Mouse (Mus musculus): ENCODE measurements around the gene Hist1h4j. TPM values are rescaled to one million over a fixed set of nuclear protein-coding genes. Genes with fewer than 3 reads are reported as not detected.
A peak's percentile ranks its signal among the peaks of the same experiment; 100 is the strongest.
"Not testable (repeated sequence)": the region's sequence is repeated elsewhere in the genome, so short reads cannot be mapped to it uniquely, and the experiment has no call there.

Hist1h4j gene
- polyA plus RNA-seq, 1 experiment from 2014 or later, result 0.86 TPM

DNA sequence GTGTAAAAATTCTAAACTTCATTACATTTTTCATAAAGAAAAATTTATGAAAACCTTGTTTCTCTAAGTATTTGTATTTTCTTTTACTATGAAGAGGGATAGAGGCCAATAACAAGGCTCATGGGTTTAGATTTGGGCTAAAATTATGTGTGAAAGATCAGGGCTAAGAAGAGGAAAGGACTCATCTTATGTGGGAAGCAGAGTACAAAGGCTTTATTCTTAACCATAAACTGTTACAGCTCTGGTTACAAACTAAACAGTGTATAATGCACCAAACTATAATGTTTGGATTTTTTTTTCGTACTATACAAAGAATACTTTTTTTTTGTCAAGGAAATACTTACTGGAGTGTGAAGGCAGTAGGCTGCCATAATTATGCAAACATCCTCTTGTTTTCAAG, 20.8 kb downstream of the Hist1h4j start:
- Histone ChIP-seq H3K4me2 (peak overlapping the region; percentile 38; the same call in 1 of the 2 replicates), H3K27me3 (no peaks in the 10 kb centered on the region), H3K4me3 (replicated peaks) (no peak overlapping the region), H3K36me3 (replicated peaks) (no peaks in the 10 kb centered on the region), H3K9me3 (no peaks in the 10 kb centered on the region), H3K9ac (no peak overlapping the region), H3K27ac (no peak overlapping the region), H3K4me1 (peaks cover 20% of the 10 kb centered on the region)
- WGBS, result 71% methylated on average over 1 of the region's 1 CpGs
- ATAC-seq (ENCODE audit: low FRiP score), result no peak

DNA sequence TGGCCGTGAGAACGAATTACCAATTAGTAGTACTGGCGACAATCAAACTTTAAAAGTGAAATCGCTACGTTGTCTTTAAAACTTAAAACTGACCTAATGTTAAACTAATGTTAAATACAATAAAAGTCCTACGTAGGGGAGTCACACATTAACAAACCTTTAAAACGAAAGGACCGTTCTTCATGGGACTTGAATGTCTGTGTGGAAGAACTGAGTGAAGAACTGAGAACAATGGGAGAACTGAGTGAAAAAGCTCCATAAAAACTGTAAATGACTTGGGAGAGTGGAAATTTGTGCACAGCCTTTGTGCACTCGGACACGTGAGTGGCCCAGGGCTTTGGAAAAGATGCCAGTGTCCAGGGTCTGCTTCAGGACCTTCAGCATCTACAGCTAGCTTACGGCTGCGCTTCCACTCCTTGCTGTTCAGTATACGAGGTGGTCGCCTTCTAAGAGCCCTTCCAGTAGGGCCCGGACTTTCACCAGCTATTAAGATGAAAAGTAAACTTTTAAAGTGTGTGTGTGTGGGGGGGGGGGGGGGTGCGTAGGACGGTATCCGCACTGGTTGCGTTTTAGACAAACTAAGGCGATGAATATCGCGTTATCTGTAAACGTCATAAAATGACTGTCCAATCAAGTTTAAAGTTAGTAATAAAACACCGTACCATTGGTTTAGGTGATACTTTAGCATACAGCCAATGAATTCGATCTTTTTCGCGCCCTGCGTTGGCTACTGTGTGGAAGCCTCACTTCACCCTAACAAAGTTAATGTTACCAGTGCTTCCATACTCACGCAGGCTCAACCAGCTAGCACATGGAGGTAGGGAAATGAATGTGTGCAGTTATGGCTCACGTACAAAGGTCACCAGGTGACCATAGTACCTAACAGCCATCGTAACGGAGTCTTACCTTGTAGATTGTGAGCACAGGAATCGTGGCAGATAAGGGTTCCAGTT, 44.2 kb downstream of the Hist1h4j start:
- H3K36me3 ChIP-seq (replicated peaks), result no peaks in the 10 kb centered on the region
- WGBS, result 5% methylated on average over 33 of the region's 33 CpGs

DNA sequence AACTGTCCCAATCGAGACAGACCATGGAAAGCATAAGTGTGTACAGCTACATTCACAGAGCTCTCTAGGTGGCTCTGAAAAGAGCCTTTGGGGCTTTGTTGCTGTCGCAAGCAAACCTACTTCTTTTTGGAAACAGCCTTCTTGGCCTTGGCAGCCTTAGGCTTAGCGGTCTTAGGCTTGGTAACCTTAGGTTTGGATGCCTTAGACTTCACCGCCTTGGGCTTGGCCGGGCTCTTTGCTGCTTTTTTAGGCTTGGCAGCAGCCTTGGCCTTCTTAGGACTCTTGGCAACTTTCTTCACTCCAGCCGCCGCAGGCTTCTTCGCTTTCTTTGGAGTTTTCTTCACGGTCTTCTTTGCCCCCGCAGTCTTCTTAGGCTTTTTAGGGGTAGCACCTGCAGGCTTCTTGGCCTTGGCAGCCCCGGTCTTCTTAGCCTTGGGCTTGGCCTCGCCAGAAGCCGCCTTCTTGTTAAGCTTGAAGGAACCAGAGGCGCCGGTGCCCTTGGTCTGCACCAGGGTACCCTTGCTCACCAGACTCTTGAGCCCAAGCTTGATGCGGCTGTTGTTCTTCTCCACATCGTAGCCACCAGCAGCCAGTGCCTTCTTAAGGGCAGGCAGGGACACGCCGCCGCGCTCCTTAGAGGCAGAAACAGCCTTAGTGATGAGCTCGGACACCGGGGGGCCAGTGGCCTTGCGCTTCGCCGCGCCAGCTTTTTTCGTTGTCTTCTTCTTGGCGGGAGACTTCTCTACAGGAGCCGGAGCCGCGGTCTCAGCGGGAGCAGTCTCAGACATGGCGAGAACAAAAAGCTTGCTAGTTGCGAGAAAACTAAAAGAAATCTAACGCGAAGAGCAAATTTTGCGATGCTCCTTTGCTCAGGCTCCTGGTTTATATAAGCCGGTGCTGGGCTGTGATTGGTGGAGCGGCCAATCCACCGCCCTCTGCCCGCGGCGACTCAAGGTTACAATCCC, 45.2 kb downstream of the Hist1h4j start, which contains the start of gene Hist1h1b:
Hist1h1b (minus strand) TSS at position 859 of the 965 bp plus-strand sequence.
- H3K27me3 ChIP-seq, result no peaks in the 10 kb centered on the region
- peaks cover 37% of the 10 kb centered on the region for H3K4me1 ChIP-seq
- peak within 1 kb of the TSS; percentile 74 for H3K4me2 ChIP-seq
- H3K9me3 ChIP-seq, result no peaks in the 10 kb centered on the region
- no peaks in the 10 kb centered on the region for H3K36me3 ChIP-seq (replicated peaks)
- ATAC-seq (ENCODE audit: low FRiP score), result peak; percentile 57
- peak within 1 kb of the TSS; percentile 99 for H3K27ac ChIP-seq
- peak within 1 kb of the TSS; percentile 60 for H3K4me3 ChIP-seq (replicated peaks)
- under 1% methylated on average over 44 of the region's 44 CpGs for WGBS
- peak within 1 kb of the TSS; percentile 93 for H3K9ac ChIP-seq

More for the DNA sequence above, 44.2 kb downstream of the Hist1h4j start:
- peak overlapping the region; percentile 60 for H3K4me3 ChIP-seq (replicated peaks)
- peak overlapping the region; percentile 99 for H3K27ac ChIP-seq
- no peaks in the 10 kb centered on the region for H3K9me3 ChIP-seq
- peak overlapping the region; percentile 93 for H3K9ac ChIP-seq
- peak overlapping the region; percentile 74 for H3K4me2 ChIP-seq
- peaks cover 32% of the 10 kb centered on the region for H3K4me1 ChIP-seq
- no peaks in the 10 kb centered on the region for H3K27me3 ChIP-seq
- peak; percentile 83 for ATAC-seq (ENCODE audit: low FRiP score)

DNA sequence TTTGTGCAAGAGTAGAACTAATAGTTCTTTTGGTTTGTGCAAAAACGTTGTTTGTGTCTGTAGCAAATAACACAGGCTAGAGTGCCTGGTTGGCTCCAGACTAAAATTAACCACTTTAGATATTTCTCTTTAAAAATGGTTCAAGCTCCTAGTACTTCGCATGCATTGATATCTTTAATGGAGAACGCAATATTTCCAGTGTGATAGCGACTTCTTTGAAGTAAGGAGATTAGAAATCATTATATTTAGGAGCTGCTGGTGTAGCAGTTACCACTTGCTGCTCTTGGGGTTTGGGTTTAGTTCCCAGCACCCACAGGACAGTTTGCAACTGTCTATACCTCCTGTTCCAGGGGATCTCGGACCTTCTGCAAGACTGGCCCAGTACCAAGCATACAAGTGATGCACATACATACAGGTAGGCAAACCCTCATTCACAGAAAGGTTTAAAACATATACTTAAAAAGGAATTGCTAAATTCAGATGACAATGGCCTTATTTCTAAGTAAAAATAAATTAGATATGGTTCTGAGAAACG, 46.2 kb downstream of the Hist1h4j start:
- peak overlapping the region; percentile 60 for H3K4me3 ChIP-seq (replicated peaks)
- H3K9ac ChIP-seq, result no peak overlapping the region
- no peaks in the 10 kb centered on the region for H3K9me3 ChIP-seq
- no peaks in the 10 kb centered on the region for H3K27me3 ChIP-seq
- H3K36me3 ChIP-seq (replicated peaks), result no peaks in the 10 kb centered on the region
- ATAC-seq (ENCODE audit: low FRiP score), result no peak
- peak overlapping the region; percentile 74 for H3K4me2 ChIP-seq
- peak overlapping the region; percentile 99 for H3K27ac ChIP-seq
- WGBS, result 45% methylated on average over 6 of the region's 6 CpGs
- H3K4me1 ChIP-seq, result peaks cover 43% of the 10 kb centered on the region

DNA sequence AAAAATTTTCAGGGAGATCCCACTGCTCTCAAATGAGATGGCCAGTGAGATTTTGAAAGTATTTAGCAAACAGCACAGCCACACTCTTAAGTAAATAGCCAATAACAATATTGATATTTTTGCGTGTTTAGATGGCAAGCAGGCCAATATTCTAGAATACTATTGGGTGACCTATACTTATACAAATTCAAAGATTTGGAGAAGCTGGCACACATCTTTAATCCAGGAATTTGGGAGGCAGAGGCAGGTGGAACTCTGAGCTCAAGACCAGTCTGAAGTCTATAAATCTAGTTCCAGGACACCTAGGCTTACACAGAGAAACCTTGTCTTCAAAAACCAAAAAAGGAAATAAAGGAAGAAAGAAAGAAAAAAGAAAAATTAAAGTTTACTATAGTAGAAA, 46.8 kb downstream of the Hist1h4j start:
- H3K4me3 ChIP-seq (replicated peaks), result no peak overlapping the region
- no peak overlapping the region for H3K4me2 ChIP-seq
- H3K9me3 ChIP-seq, result no peaks in the 10 kb centered on the region
- no peaks in the 10 kb centered on the region for H3K36me3 ChIP-seq (replicated peaks)
- peak overlapping the region; percentile 51; the same call in 1 of the 2 replicates for H3K27ac ChIP-seq
- H3K4me1 ChIP-seq, result peaks cover 45% of the 10 kb centered on the region
- H3K27me3 ChIP-seq, result no peaks in the 10 kb centered on the region
- 93% methylated on average over 1 of the region's 1 CpGs for WGBS
- no peak for ATAC-seq (ENCODE audit: low FRiP score)
- no peak overlapping the region for H3K9ac ChIP-seq

DNA sequence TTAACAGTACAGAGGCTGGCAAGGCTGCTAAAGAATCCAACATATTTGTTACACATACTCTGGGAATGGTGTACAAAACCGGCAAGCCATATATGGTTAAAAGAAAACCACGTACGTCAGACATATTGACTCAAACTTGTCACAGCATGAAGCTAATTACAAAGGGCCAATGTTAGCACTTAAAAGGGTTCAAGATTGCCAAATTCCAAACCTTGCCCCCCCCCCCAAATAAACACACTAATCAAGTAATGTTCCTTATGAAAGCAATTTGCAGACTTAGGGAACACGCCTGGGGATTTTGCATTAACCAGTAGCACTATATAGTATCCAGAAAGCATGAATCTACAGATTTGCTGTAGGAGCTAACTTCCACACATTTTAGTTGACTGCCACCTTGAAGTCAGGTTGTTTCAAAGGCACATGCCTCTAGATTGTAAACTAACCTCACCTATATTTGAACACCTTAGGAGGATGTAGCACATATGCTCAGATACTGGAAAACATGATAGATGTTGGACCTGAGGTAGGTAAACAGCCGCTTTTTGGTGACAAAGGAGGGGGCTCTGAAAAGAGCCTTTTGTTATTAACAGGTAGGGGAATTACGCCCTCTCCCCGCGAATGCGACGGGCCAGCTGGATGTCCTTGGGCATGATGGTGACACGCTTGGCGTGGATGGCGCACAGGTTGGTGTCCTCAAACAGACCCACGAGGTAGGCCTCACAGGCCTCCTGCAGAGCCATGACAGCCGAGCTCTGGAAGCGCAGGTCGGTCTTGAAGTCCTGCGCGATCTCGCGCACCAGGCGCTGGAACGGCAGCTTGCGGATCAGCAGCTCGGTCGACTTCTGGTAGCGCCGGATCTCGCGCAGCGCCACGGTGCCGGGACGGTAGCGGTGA, 47.7 kb downstream of the Hist1h4j start:
- H3K27me3 ChIP-seq; H3K36me3 ChIP-seq (replicated peaks); ATAC-seq (ENCODE audit: low FRiP score); H3K9me3 ChIP-seq: not testable (repeated sequence)
- peak overlapping the region; percentile 72 for H3K9ac ChIP-seq
- WGBS, result under 1% methylated on average over 17 of the region's 35 CpGs
- H3K4me2 ChIP-seq, result peak overlapping the region; percentile 65
- H3K4me1 ChIP-seq, result peaks cover 45% of the 10 kb centered on the region
- peak overlapping the region; percentile 93 for H3K27ac ChIP-seq
- H3K4me3 ChIP-seq (replicated peaks), result peak overlapping the region; percentile 45

DNA sequence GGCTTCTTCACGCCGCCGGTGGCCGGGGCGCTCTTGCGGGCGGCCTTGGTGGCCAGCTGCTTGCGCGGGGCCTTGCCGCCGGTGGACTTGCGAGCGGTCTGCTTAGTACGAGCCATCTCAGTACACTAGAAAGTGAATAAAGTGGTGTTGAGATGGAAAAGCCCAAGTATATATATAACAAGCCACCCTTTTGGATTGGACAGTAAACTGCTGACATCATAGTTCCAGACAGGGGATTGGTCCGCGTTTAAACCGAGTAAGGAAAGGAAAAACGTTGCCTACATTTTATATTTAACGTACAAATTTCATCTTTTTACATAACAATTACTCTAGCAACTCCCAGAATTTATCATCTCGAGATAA, 48.4 kb downstream of the Hist1h4j start, which contains the start of gene Hist1h3i:
Hist1h3i (minus strand) TSS at position 116 of the 363 bp plus-strand sequence.
- Histone ChIP-seq H3K36me3 (replicated peaks) (no peaks in the 10 kb centered on the region), H3K4me2 (peak within 1 kb of the TSS; percentile 65), H3K9ac (peak within 1 kb of the TSS; percentile 72), H3K27ac (peak within 1 kb of the TSS; percentile 93), H3K4me1 (peaks cover 47% of the 10 kb centered on the region), H3K27me3 (no peaks in the 10 kb centered on the region), H3K4me3 (replicated peaks) (peak within 1 kb of the TSS; percentile 45), H3K9me3 (no peaks in the 10 kb centered on the region)
- 0% methylated on average over 15 of the region's 20 CpGs for WGBS
- ATAC-seq (ENCODE audit: low FRiP score), result peak; percentile 75

DNA sequence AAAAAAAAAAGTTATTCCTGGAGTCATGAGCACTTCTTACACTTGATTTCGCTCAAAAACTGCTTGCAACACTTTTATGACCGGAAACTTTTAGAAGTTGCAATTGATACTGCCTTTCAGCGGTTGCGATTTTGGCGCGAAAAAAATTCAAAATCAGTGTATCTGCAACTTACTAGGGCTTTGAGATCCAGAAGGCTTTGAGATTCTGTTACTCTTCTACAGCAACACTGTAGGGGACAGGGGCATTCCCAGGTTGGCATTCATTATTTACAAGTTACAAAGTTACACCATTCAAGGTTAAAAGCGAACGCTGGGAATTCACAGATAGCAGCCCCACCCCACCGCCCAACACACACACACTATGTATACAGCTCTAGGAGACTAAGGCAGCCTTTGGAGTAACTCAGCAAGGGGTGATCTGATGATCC, 48.9 kb downstream of the Hist1h4j start:
- WGBS, result 0% methylated on average over 9 of the region's 9 CpGs
- Histone ChIP-seq H3K27ac (peak overlapping the region; percentile 93), H3K9me3 (no peaks in the 10 kb centered on the region), H3K9ac (peak overlapping the region; percentile 36), H3K4me3 (replicated peaks) (peak overlapping the region; percentile 45), H3K27me3 (no peaks in the 10 kb centered on the region), H3K4me1 (peaks cover 49% of the 10 kb centered on the region), H3K4me2 (peak overlapping the region; percentile 65), H3K36me3 (replicated peaks) (no peaks in the 10 kb centered on the region)
- no peak for ATAC-seq (ENCODE audit: low FRiP score)

DNA sequence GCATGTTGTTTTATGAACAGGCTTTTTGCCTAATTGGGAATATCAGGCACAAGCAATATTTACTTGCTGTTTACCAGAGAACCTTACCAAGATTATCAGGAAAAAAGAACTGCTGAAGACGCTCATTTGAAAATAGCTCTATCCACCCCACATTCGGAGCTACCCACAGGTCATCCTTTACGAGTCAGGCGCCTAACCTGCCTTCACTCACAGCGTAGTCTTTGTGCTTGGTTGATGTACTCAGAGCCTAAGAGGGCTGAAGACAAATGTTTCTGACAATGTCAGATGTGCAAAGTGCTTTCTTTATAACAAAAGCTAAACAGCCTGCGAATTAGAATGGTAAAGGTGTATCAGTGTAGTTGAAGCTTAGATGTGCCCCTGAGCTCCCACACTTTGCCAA, 49.4 kb downstream of the Hist1h4j start:
- peak overlapping the region; percentile 65 for H3K4me2 ChIP-seq
- H3K4me3 ChIP-seq (replicated peaks), result no peak overlapping the region; the same call in 1 of the 2 replicates
- peaks cover 47% of the 10 kb centered on the region for H3K4me1 ChIP-seq
- ATAC-seq (ENCODE audit: low FRiP score), result no peak
- H3K36me3 ChIP-seq (replicated peaks), result no peaks in the 10 kb centered on the region
- H3K9me3 ChIP-seq, result no peaks in the 10 kb centered on the region
- H3K27me3 ChIP-seq, result no peaks in the 10 kb centered on the region
- 20% methylated on average over 6 of the region's 6 CpGs for WGBS
- peak overlapping the region; percentile 93 for H3K27ac ChIP-seq
- peak overlapping the region; percentile 36 for H3K9ac ChIP-seq

All from forebrain, embryonic 12.5 days (tissue).